Mouse (Mus musculus) small intestine, adult 2 months (tissue): ENCODE data around the gene Ifnar2. TPM values are rescaled to one million over a fixed set of nuclear protein-coding genes. Genes with fewer than 3 reads are reported as not detected.

Source experiments
- H3K27ac ChIP-seq: fragments of 200-500 bp; 2 replicates; pipeline ENCODE4 v1.5.1; 2012; ENCODE audit warnings: low read depth, low read length, control low read depth, inconsistent platforms; ENCODE audit not compliant: insufficient read depth
- H3K27me3 ChIP-seq: fragments of 200-500 bp; 2 replicates; pipeline ENCODE4 v1.6.1; 2012; ENCODE audit warnings: mild to moderate bottlenecking, moderate library complexity, low read length, inconsistent platforms; ENCODE audit not compliant: control insufficient read depth, insufficient read depth
- H3K36me3 ChIP-seq: fragments of 200-500 bp; 2 replicates; pipeline ENCODE4 v1.6.1; 2012; ENCODE audit warnings: mild to moderate bottlenecking, low read length, control low read depth, inconsistent platforms; ENCODE audit not compliant: control insufficient read depth, insufficient read depth
- H3K4me1 ChIP-seq: fragments of 200-500 bp; 2 replicates; pipeline ENCODE4 v1.6.1; 2012; ENCODE audit warnings: low read length, inconsistent platforms, mixed read lengths; ENCODE audit not compliant: control insufficient read depth, insufficient read depth, insufficient read length
- H3K4me3 ChIP-seq: fragments of 200-500 bp; 2 replicates; pipeline ENCODE4 v1.5.1; 2012; ENCODE audit warnings: low read depth, mild to moderate bottlenecking, control low read depth, inconsistent platforms, low read length, moderate library complexity
- CTCF ChIP-seq: fragments of 200-500 bp; IDR thresholded peaks from 2 replicates; pipeline ENCODE4 v1.5.1; 2012; ENCODE audit warnings: low read depth, mild to moderate bottlenecking, control low read depth, inconsistent platforms, low read length, moderate library complexity, mixed read lengths; ENCODE audit not compliant: insufficient replicate concordance, insufficient read length; ENCODE audit errors: extremely low read depth
- POLR2A ChIP-seq: fragments of 200-500 bp; IDR thresholded peaks from 2 replicates; pipeline ENCODE4 v1.6.1; 2012; ENCODE audit warnings: low read depth, mild to moderate bottlenecking, control low read depth, inconsistent platforms, low read length, moderate library complexity
- WGBS: fragments of 180-500 bp; shearing (Covaris S2); methylation state at CpG from one replicate; pipeline ENCODE4 v1.1.7; 2018; 5-methylcytosine and 5-hydroxymethylcytosine counted together
- polyA plus RNA-seq: library from polyadenylated mRNA; depleted of rRNA; stranded (reverse); fragments of >200 nt; gene quantifications from 2 replicates; pipeline ENCODE4 v1.2.3, GENCODE M21; 2012

Ifnar2 gene
- polyA plus RNA-seq, 1 experiment, result 25.3 TPM

- TF ChIP-seq POLR2A, result no peak
- TF ChIP-seq CTCF, result no peak
- no peaks in the 10 kb centered on the region; the same call in 1 of the 2 replicates for H3K27me3 ChIP-seq
- H3K4me3 ChIP-seq, result no peak overlapping the region
- H3K36me3 ChIP-seq, result no peaks in the 10 kb centered on the region
- WGBS, result 67% methylated on average over 4 of the region's 4 CpGs
- H3K27ac ChIP-seq, result no peak overlapping the region
- H3K4me1 ChIP-seq, result no peaks in the 10 kb centered on the region
Observed at GRCm38 (mm10) chr16:91336753-91337152, 35.8 kb upstream of the Ifnar2 start.

GRCm38 (mm10) chr16:91337480-91337879, 35.1 kb upstream of the Ifnar2 start:
- WGBS, result 73% methylated on average over 5 of the region's 5 CpGs
- Histone ChIP-seq H3K4me1 (no peaks in the 10 kb centered on the region), H3K4me3 (no peak overlapping the region), H3K27ac (no peak overlapping the region), H3K36me3 (no peaks in the 10 kb centered on the region), H3K27me3 (no peaks in the 10 kb centered on the region; the same call in 1 of the 2 replicates)
- no peak for TF ChIP-seq POLR2A
- no peak for TF ChIP-seq CTCF

- no peak overlapping the region for H3K27ac ChIP-seq
- no peaks in the 10 kb centered on the region for H3K36me3 ChIP-seq
- H3K4me3 ChIP-seq, result no peak overlapping the region
- H3K27me3 ChIP-seq, result peaks cover 7% of the 10 kb centered on the region
- 61% methylated on average over 9 of the region's 9 CpGs for WGBS
- no peak for TF ChIP-seq POLR2A
- no peak for TF ChIP-seq CTCF
- no peaks in the 10 kb centered on the region for H3K4me1 ChIP-seq
Observed at GRCm38 (mm10) chr16:91346491-91346890, 26.1 kb upstream of the Ifnar2 start.

- 54% methylated on average over 20 of the region's 20 CpGs for WGBS
- H3K27ac ChIP-seq, result 0 out of 2 replicates have a peak overlapping the region, but pooled peaks have one; percentile 18
- peaks cover 7% of the 10 kb centered on the region for H3K27me3 ChIP-seq
- TF ChIP-seq CTCF (no peak), POLR2A (no peak)
- no peak overlapping the region for H3K4me3 ChIP-seq
- no peaks in the 10 kb centered on the region for H3K4me1 ChIP-seq
- H3K36me3 ChIP-seq, result no peaks in the 10 kb centered on the region
Observed at GRCm38 (mm10) chr16:91347491-91348263, 24.9 kb upstream of the Ifnar2 start.

GRCm38 (mm10) chr16:91348264-91348565, 24.4 kb upstream of the Ifnar2 start:
- 71% methylated on average over 14 of the region's 14 CpGs for WGBS
- Histone ChIP-seq H3K27me3 (peaks cover 7% of the 10 kb centered on the region), H3K27ac (no peak overlapping the region)

GRCm38 (mm10) chr16:91348588-91349330, 23.8 kb upstream of the Ifnar2 start:
- Histone ChIP-seq H3K27ac (no peak overlapping the region), H3K4me1 (no peaks in the 10 kb centered on the region), H3K4me3 (no peak overlapping the region), H3K36me3 (no peaks in the 10 kb centered on the region), H3K27me3 (peaks cover 7% of the 10 kb centered on the region)
- no peak for TF ChIP-seq POLR2A
- no peak for TF ChIP-seq CTCF
- 77% methylated on average over 28 of the region's 28 CpGs for WGBS

More at GRCm38 (mm10) chr16:91348264-91348565, 24.4 kb upstream of the Ifnar2 start:
- H3K4me1 ChIP-seq, result no peaks in the 10 kb centered on the region
- no peak overlapping the region for H3K4me3 ChIP-seq
- H3K36me3 ChIP-seq, result no peaks in the 10 kb centered on the region
- TF ChIP-seq POLR2A (no peak), CTCF (no peak)

GRCm38 (mm10) chr16:91352084-91352562, 20.5 kb upstream of the Ifnar2 start:
- Histone ChIP-seq H3K36me3 (no peaks in the 10 kb centered on the region), H3K4me3 (no peak overlapping the region), H3K4me1 (no peaks in the 10 kb centered on the region; the same call in 1 of the 2 replicates), H3K27me3 (peaks cover 7% of the 10 kb centered on the region), H3K27ac (no peak overlapping the region)
- no peak for TF ChIP-seq POLR2A
- TF ChIP-seq CTCF, result peak; percentile 63; the same call in 1 of the 2 replicates
- WGBS, result 5% methylated on average over 7 of the region's 7 CpGs
